Mouse (Mus musculus) C2C12 (cell line): ENCODE data around the gene Snx6. TPM values are rescaled to one million over a fixed set of nuclear protein-coding genes. Genes with fewer than 3 reads are reported as not detected.
"Not testable (repeated sequence)": the region's sequence is repeated elsewhere in the genome, so short reads cannot be mapped to it uniquely, and the experiment has no call there.

Source experiments
- H3K27me3 ChIP-seq: one replicate; pipeline ENCODE4 v1.6.1; 2011; ENCODE audit not compliant: control insufficient read depth, insufficient read depth, insufficient read length
- H3K36me3 ChIP-seq: one replicate; pipeline ENCODE4 v1.6.1; 2011; ENCODE audit not compliant: control insufficient read depth, insufficient read depth
- H3K4me3 ChIP-seq: one replicate; pipeline ENCODE4 v1.5.1; 2011; ENCODE audit warnings: mild to moderate bottlenecking, control low read depth; ENCODE audit not compliant: poor library complexity, insufficient read depth, severe bottlenecking
- H3K79me2 ChIP-seq: one replicate; pipeline ENCODE4 v1.6.1; 2011; ENCODE audit not compliant: control insufficient read depth, insufficient read depth
- H3K79me3 ChIP-seq: one replicate; pipeline ENCODE4 v1.6.1; 2011; ENCODE audit warnings: low read depth, control low read depth
- H3ac ChIP-seq: one replicate; pipeline ENCODE3; 2011; ENCODE audit warnings: low read depth; ENCODE audit not compliant: control insufficient read depth, insufficient read length
- CEBPB ChIP-seq: IDR thresholded peaks from one replicate; pipeline ENCODE4 v1.6.1; 2011; ENCODE audit warnings: low read depth, mild to moderate bottlenecking, control low read depth, moderate library complexity
- CTCF ChIP-seq: IDR thresholded peaks from one replicate; pipeline ENCODE4 v1.5.1; 2011; ENCODE audit not compliant: control insufficient read depth, insufficient read depth, insufficient read length
- FOSL1 ChIP-seq: IDR thresholded peaks from one replicate; pipeline ENCODE4 v1.8.0; 2011; ENCODE audit warnings: mild to moderate bottlenecking, low read length; ENCODE audit not compliant: poor library complexity, insufficient read depth, severe bottlenecking
- MAX ChIP-seq: IDR thresholded peaks from one replicate; pipeline ENCODE4 v1.6.1; 2011; ENCODE audit warnings: mild to moderate bottlenecking, control low read depth
- MYOD1 ChIP-seq: IDR thresholded peaks from one replicate; pipeline ENCODE4 v1.6.1; 2011; ENCODE audit warnings: low read depth; ENCODE audit not compliant: control insufficient read depth, insufficient read length
- MYOG ChIP-seq: IDR thresholded peaks from one replicate; pipeline ENCODE4 v1.6.1; 2011; ENCODE audit not compliant: control insufficient read depth, insufficient read length; ENCODE audit errors: extremely low read depth
- USF1 ChIP-seq: IDR thresholded peaks from one replicate; pipeline ENCODE4 v1.6.1; 2011; ENCODE audit warnings: low read depth, mild to moderate bottlenecking, control low read depth, moderate library complexity
- polyA plus RNA-seq: library from polyadenylated mRNA; unstranded; fragments of >200 nt; fragmentation: generic; extraction: Trizol; gene quantifications from one replicate; pipeline ENCODE4 v1.2.1, GENCODE M21; 2012; ENCODE audit warnings: missing spikeins

The Snx6 gene
- polyA plus RNA-seq, 1 experiment, result 33.6 TPM

- Histone ChIP-seq H3K4me3 (no peak overlapping the region), H3K79me2 (no peaks in the 10 kb centered on the region), H3K79me3 (no peaks in the 10 kb centered on the region)
Observed at GRCm38 (mm10) chr12:54835608-54836570, 40.4 kb upstream of the Snx6 start.

GRCm38 (mm10) chr12:54834925-54835447, 39.5 kb upstream of the Snx6 start:
- Histone ChIP-seq H3K79me2 (no peaks in the 10 kb centered on the region), H3K79me3 (no peaks in the 10 kb centered on the region), H3K4me3 (no peak overlapping the region), H3ac (peak overlapping the region; percentile 19), H3K36me3 (no peaks in the 10 kb centered on the region), H3K27me3 (no peaks in the 10 kb centered on the region)
- no peak for TF ChIP-seq CEBPB
- TF ChIP-seq USF1, result no peak
- peak; percentile 89 for TF ChIP-seq MYOD1
- TF ChIP-seq FOSL1, result peak; percentile 45

More at GRCm38 (mm10) chr12:54835608-54836570, 40.4 kb upstream of the Snx6 start:
- H3ac ChIP-seq, result no peak overlapping the region
- H3K27me3 ChIP-seq, result no peaks in the 10 kb centered on the region
- no peaks in the 10 kb centered on the region for H3K36me3 ChIP-seq
- TF ChIP-seq MYOD1 (no peak), FOSL1 (no peak), MAX (no peak), CEBPB (no peak), MYOG (no peak), USF1 (no peak), CTCF (no peak)

GRCm38 (mm10) chr12:54833856-54834399, 38.4 kb upstream of the Snx6 start:
- Histone ChIP-seq H3K27me3 (no peaks in the 10 kb centered on the region), H3K4me3 (no peak overlapping the region), H3K36me3 (no peaks in the 10 kb centered on the region), H3K79me3 (no peaks in the 10 kb centered on the region), H3ac (peak overlapping the region; percentile 34), H3K79me2 (no peaks in the 10 kb centered on the region)
- TF ChIP-seq MYOD1 (no peak), USF1 (no peak), CEBPB (no peak), MAX (no peak), MYOG (no peak), CTCF (no peak), FOSL1 (no peak)

GRCm38 (mm10) chr12:54831927-54832326, 36.4 kb upstream of the Snx6 start:
- not testable (repeated sequence) for H3K27me3 ChIP-seq, H3ac ChIP-seq, H3K79me3 ChIP-seq, H3K79me2 ChIP-seq, H3K36me3 ChIP-seq, H3K4me3 ChIP-seq

GRCm38 (mm10) chr12:54830574-54830973, 35.1 kb upstream of the Snx6 start:
- Histone ChIP-seq H3K36me3 (no peaks in the 10 kb centered on the region), H3K79me2 (no peaks in the 10 kb centered on the region), H3K27me3 (no peaks in the 10 kb centered on the region), H3K4me3 (no peak overlapping the region), H3ac (no peak overlapping the region), H3K79me3 (no peaks in the 10 kb centered on the region)
- TF ChIP-seq CTCF (peak; percentile 69), MYOG (no peak)

GRCm38 (mm10) chr12:54829876-54830275, 34.4 kb upstream of the Snx6 start:
- Histone ChIP-seq H3K27me3 (no peaks in the 10 kb centered on the region), H3K79me2 (no peaks in the 10 kb centered on the region), H3K4me3 (no peak overlapping the region), H3K36me3 (no peaks in the 10 kb centered on the region), H3K79me3 (no peaks in the 10 kb centered on the region), H3ac (no peak overlapping the region)
- no peak for TF ChIP-seq FOSL1
- TF ChIP-seq USF1, result no peak
- no peak for TF ChIP-seq MYOG
- TF ChIP-seq CTCF, result no peak
- no peak for TF ChIP-seq MAX
- TF ChIP-seq MYOD1, result no peak
- TF ChIP-seq CEBPB, result no peak
